Mouse (Mus musculus) CD4-positive, CD25-positive, alpha-beta regulatory T cell (primary cell): ENCODE measurements around the gene Tigd3. TPM values are rescaled to one million over a fixed set of nuclear protein-coding genes. Genes with fewer than 3 reads are reported as not detected.

Experiments used
- polyA plus RNA-seq: library from polyadenylated mRNA; unstranded; fragments of 100-300 nt; shearing (Covaris generic); gene quantifications from one replicate; pipeline ENCODE4 v1.2.1, GENCODE M21; 2017

Tigd3 gene
- polyA plus RNA-seq: 0.36 TPM

DNA sequence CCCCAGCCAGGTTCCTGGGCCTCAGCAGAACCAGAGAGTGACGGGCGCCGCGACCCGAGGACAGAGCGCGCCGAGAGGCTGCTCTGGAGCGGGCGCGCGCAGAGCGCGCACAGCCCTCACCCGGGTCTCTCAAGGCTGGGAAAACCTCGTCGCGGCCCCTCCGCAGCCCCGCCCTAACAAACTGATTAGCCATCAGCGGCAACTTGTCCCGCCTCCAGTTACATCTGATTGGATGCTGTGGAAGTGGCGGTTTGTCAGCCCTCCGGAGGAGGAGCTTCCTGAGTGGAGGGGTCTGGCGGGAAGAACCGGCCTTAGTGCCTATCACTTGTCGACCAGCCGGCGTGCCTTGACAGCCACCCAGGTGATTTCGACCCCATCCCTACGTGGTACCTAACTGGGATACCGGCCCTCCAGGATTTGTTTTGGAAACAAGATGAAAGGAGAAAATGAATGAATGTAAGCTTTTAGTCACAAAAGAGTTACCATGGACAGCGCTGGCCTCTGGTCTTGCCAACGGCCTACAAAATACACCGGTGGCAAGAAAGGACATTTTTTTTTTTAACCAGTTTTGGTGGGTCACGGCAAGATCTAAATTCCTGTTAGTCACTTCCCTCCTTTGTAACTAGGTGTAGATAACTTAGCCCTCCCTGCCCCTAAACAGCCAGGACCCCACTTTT, at the start of gene Tigd3:
Gene Tigd3 (minus strand): TSS at position 148 of the 677 bp plus-strand sequence.

GRCm38 (mm10) chr19:5924713-5925093, 30.8 kb upstream of the Tigd3 start, which contains the start of gene Cdc42ep2:
Gene Cdc42ep2, minus strand, starts transcription at chr19:5924816.

DNA sequence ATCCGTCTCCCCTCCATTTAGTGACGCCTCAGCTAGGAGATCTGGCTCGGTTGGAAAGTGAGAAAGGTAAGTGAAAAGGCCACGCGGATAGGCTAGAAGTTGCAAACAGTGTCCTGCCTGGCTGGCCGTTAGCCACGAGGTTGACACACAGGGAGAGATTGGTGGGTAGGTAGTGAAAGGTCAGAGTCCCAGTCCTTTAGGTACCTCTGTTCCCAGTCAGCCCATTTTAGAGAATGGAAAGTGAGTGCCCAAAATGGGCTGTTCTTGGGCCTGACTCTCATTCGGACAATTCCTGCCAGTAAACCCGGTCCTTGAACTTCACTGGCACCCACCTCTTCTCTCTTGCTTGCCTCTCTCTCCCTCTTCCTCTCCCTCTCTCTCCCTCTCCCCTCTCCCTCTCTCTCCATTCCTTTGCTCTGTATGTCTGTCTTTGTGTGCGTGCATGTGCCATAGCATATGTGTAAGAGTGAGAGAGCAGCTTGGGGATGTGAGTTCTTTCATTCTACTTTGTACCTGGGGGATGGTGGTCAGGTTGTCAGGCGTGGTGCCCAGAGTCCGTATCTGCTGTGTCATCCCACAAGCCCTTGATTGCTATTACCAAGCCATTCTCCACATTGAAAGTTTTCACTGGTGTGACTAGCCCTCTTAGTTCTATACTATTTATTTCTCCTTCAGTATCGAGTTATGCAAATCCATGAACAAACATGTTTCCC, 19.2 kb upstream of the Tigd3 start, which contains the start of gene Dpf2:
Gene Dpf2 (minus strand): TSS at position 4 of the 713 bp plus-strand sequence.

DNA sequence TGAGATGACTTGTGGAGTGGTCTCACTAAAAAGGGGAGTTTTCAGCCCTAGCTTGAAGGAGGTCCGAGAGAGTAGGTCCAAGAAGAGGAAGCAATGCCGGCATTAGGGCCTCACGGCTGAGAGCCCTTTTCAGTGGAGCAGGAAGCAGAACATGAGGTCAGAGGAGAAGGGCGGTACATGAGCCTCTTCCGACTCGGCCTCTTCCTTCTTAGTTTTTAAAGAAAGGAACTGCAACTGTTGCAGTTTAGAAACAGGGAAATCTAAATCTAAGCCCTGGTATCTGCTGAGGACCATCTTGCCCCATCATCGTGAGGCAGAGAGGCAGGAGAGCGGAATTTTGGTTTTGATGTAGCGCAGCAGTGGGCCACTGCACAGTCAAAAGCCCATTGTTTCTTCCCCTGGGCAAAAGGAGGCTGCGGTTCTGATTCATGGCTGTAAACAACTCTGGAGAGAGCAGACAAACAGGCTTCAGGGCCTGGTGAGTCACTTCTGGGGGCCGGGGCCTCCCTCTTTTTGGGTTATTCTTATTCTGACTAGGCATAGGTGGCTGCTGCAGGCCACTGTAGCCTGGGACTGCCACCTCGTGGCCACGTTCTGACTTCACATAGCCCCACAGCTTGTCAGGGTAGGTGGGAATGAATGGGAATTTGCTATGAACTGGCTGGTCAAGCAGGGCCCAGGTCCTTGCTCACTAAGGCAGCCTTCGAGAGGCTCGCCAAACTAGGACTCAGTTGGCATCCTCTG, 16.2 kb downstream of the Tigd3 start, which contains the start of gene Slc25a45:
Gene Slc25a45 (plus strand): TSS at position 191 of the 744 bp plus-strand sequence.

DNA sequence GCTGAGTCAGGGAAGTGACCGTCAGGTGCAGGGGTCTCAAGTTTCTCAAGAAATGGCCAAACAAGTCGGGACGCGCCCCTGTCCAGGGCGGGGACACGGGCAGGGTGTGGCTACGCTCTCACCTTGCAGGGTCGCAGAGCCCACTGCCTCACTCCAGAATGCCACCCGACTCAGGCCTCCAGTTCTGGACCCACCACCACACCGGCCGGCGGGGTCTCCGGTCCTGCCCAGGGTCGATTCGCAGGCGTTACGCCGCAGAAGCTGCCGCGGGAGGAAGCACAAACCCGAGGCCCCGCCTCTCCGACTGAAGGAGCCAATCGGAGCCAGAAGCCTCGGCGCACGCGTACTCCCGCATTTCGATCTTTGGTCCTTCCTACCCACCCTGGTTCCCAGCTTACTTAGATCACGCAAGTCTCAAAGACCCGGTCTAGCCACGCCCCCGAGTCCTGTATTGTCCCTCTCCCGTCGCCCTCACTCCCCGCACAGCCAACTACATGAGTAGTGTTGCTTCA, 18.9 kb downstream of the Tigd3 start, which contains the start of gene Frmd8:
Gene Frmd8 (minus strand): TSS at position 306 of the 512 bp plus-strand sequence.

Other genes starting within 250 kb of the Tigd3 start
- 265 TPM for gene Sipa1, start 230.4 kb downstream of the Tigd3 start, polyA plus RNA-seq
- gene Map3k11, start 205.4 kb downstream of the Tigd3 start, polyA plus RNA-seq: 69.2 TPM
- gene Pcnx3, start 205.2 kb downstream of the Tigd3 start, polyA plus RNA-seq: 55.9 TPM
- gene Kcnk7, start 189.8 kb downstream of the Tigd3 start, polyA plus RNA-seq: 1.5 TPM
- 51.3 TPM for gene Ehbp1l1, start 167.8 kb downstream of the Tigd3 start, polyA plus RNA-seq
- 107 TPM for gene Fam89b, start 164.5 kb downstream of the Tigd3 start, polyA plus RNA-seq
- 0.48 TPM for gene Ltbp3, start 153.2 kb downstream of the Tigd3 start, polyA plus RNA-seq
- gene Scyl1, start 122.7 kb downstream of the Tigd3 start, polyA plus RNA-seq: 66.3 TPM
- gene Frmd8, start 18.9 kb downstream of the Tigd3 start, polyA plus RNA-seq: 290 TPM
- 41.9 TPM for gene Slc25a45, start 16.3 kb downstream of the Tigd3 start, polyA plus RNA-seq
- 176 TPM for gene Dpf2, start 18.9 kb upstream of the Tigd3 start, polyA plus RNA-seq
- 0.16 TPM for gene Cdc42ep2, start 30.7 kb upstream of the Tigd3 start, polyA plus RNA-seq
- gene Pola2, start 70.1 kb upstream of the Tigd3 start, polyA plus RNA-seq: 46.0 TPM
- 0.10 TPM for gene Slc22a20, start 92.0 kb upstream of the Tigd3 start, polyA plus RNA-seq
- gene Capn1, start 121.7 kb upstream of the Tigd3 start, polyA plus RNA-seq: 76.6 TPM
- gene Syvn1, start 152.4 kb upstream of the Tigd3 start, polyA plus RNA-seq: 49.6 TPM
- gene Mrpl49, start 163.6 kb upstream of the Tigd3 start, polyA plus RNA-seq: 43.3 TPM
- gene Fau, start 163.7 kb upstream of the Tigd3 start, polyA plus RNA-seq: 794 TPM
- gene Znhit2, start 167.0 kb upstream of the Tigd3 start, polyA plus RNA-seq: 35.9 TPM
- gene Tm7sf2, start 174.2 kb upstream of the Tigd3 start, polyA plus RNA-seq: 15.1 TPM
- gene Vps51, start 183.1 kb upstream of the Tigd3 start, polyA plus RNA-seq: 93.4 TPM
- gene Tmem262, start 185.9 kb upstream of the Tigd3 start, polyA plus RNA-seq: not detected
- gene Gm28374, start 188.1 kb upstream of the Tigd3 start, polyA plus RNA-seq: 0.61 TPM
- gene Zfpl1, start 190.8 kb upstream of the Tigd3 start, polyA plus RNA-seq: 52.7 TPM
- gene Cdca5, start 190.8 kb upstream of the Tigd3 start, polyA plus RNA-seq: 2.2 TPM
- not detected for gene AC131692.1, start 200.3 kb upstream of the Tigd3 start, polyA plus RNA-seq
- 0.20 TPM for gene Naaladl1, start 211.6 kb upstream of the Tigd3 start, polyA plus RNA-seq
- 22.7 TPM for gene Sac3d1, start 224.5 kb upstream of the Tigd3 start, polyA plus RNA-seq
- gene Snx15, start 234.2 kb upstream of the Tigd3 start, polyA plus RNA-seq: 36.9 TPM
- not detected for gene Batf2, start 246.8 kb upstream of the Tigd3 start, polyA plus RNA-seq
- 20.8 TPM for gene Arl2, start 247.4 kb upstream of the Tigd3 start, polyA plus RNA-seq